ENCODE assay signal across 7 mouse cellular contexts in the genomic region with DNA sequence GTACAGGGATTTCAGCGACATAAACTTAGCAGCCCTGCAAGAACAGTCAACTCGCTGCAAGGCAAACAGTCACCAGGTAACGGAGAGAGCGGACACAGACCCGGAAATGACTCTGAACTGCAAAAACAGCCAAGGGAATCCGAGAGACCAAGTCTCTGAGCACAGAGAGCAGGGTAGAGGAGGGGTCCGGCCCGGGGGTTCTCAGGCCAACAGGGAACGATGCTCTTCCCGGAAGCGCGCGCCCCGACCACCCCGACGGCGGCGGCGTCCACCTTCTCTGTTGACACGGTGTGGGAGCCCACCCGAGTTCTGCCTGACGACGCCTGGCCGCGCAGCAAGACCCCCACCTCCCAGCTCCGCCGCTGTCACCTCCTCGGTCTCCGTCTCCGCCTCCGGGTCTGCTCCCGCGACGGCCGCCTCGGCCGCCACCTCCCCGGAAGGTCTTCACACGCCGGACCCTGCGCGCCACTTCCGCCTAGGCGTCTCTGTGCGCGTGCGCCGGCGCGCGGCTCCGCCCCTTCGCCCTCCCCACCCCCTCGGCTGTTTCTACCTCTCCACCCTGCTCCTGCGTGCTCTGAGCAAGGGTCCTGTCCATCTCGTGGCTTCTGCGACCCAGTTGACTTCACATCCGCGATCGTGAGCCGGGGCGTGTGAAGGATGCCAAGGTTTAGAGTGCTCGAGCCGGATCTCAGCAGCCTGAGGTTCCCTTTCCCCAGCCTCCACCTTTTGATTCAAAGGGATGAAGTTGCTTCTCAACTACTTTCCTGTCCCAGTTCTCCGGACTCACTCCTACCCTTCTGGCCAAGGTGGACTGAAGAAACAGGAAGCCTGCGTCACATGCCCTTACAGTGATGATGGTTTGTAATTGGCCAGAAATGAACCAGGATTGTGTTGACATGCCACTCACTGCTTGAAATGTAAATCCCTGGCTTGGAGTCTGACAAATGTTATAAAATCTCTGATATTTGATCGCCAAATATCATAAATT. TPM values are rescaled to one million over a fixed set of nuclear protein-coding genes. Genes with fewer than 3 reads are reported as not detected.
DNase-seq lines count a peak whose midpoint lies in the region; ATAC-seq and TF ChIP-seq lines count a peak whose summit lies in the region.

A gene (minus strand): TSS at position 813 of the 988 bp plus-strand sequence.

- H3K4me3 ChIP-seq in intestine, postnatal 0 days (ENCODE audit: low read depth, low read length), result peak within 1 kb of the TSS; percentile 75
- H3K4me3 ChIP-seq in limb, embryonic 10.5 days, result peak within 1 kb of the TSS; percentile 90
- H3K4me3 ChIP-seq in midbrain, embryonic 13.5 days (replicated peaks), result peak within 1 kb of the TSS; percentile 86

- TF ChIP-seq CTCF in intestine, postnatal 0 days (IDR thresholded peaks at IDR 0.05; ENCODE audit: low read depth), result no peak

- ATAC-seq in intestine, postnatal 0 days, result peak; percentile 89
- ATAC-seq in midbrain, embryonic 13.5 days, result peak; percentile 99

- H3K4me1 ChIP-seq in intestine, postnatal 0 days (replicated peaks; ENCODE audit: control insufficient read depth, insufficient read depth, low read length), result peaks cover 3% of the 10 kb centered on the region; the same call in 1 of the 2 replicates
- peaks cover 17% of the 10 kb centered on the region for H3K4me1 ChIP-seq in limb, embryonic 10.5 days
- H3K4me1 ChIP-seq in midbrain, embryonic 13.5 days (replicated peaks), result peaks cover 21% of the 10 kb centered on the region

- H3K9ac ChIP-seq in intestine, postnatal 0 days (ENCODE audit: low read depth, low read length), result peak within 1 kb of the TSS; percentile 89
- peak within 1 kb of the TSS; percentile 77 for H3K9ac ChIP-seq in midbrain, embryonic 13.5 days (replicated peaks)

- no peaks in the 10 kb centered on the region for H3K36me3 ChIP-seq in intestine, postnatal 0 days (ENCODE audit: control insufficient read depth, insufficient read depth)
- H3K36me3 ChIP-seq in limb, embryonic 10.5 days, result peaks cover 4% of the 10 kb centered on the region
- H3K36me3 ChIP-seq in midbrain, embryonic 13.5 days, result peaks cover 5% of the 10 kb centered on the region; the same call in 1 of the 2 replicates

- peak within 1 kb of the TSS; percentile 82 for H3K4me2 ChIP-seq in intestine, postnatal 0 days (replicated peaks; ENCODE audit: low read depth)
- peak within 1 kb of the TSS; percentile 68 for H3K4me2 ChIP-seq in midbrain, embryonic 13.5 days (replicated peaks)

- 1% methylated on average over 62 of the region's 67 CpGs for WGBS in intestine, postnatal 0 days
- WGBS in limb, embryonic 10.5 days, result 1% methylated on average over 66 of the region's 67 CpGs
- WGBS in midbrain, embryonic 13.5 days, result 2% methylated on average over 66 of the region's 67 CpGs

- peak within 1 kb of the TSS; percentile 95 for H3K27ac ChIP-seq in intestine, postnatal 0 days (ENCODE audit: low read depth, low read length)
- peak within 1 kb of the TSS; percentile 87 for H3K27ac ChIP-seq in limb, embryonic 10.5 days
- peak within 1 kb of the TSS; percentile 59; the same call in 1 of the 2 replicates for H3K27ac ChIP-seq in midbrain, embryonic 13.5 days

- peak; percentile 66 for DNase-seq in adrenal gland, adult 8-10 months
- DNase-seq in embryo, embryonic 9.5 days (ENCODE audit: extremely low spot score), result peak; percentile 91
- DNase-seq in gonadal fat pad, adult 2 months (ENCODE audit: low read depth), result peak; percentile 41
- peak; percentile 90 for DNase-seq in limb, embryonic 10.5 days (ENCODE audit: low spot score)
- peak; percentile 70 for DNase-seq in spleen, adult 12 weeks (ENCODE audit: low spot score)

- no peaks in the 10 kb centered on the region for H3K27me3 ChIP-seq in intestine, postnatal 0 days (replicated peaks; ENCODE audit: control insufficient read depth, insufficient read depth, low read length)
- H3K27me3 ChIP-seq in limb, embryonic 10.5 days (ENCODE audit: low read depth, poor library complexity, severe bottlenecking), result no peaks in the 10 kb centered on the region
- H3K27me3 ChIP-seq in midbrain, embryonic 13.5 days, result no peaks in the 10 kb centered on the region

- H3K9me3 ChIP-seq in intestine, postnatal 0 days (ENCODE audit: control insufficient read depth), result no peaks in the 10 kb centered on the region
- no peaks in the 10 kb centered on the region for H3K9me3 ChIP-seq in limb, embryonic 10.5 days (replicated peaks)
- H3K9me3 ChIP-seq in midbrain, embryonic 13.5 days, result no peaks in the 10 kb centered on the region

RNA-seq across cellular contexts. Expression of the gene that starts here (rescaled TPM):
- total RNA-seq in adrenal gland, adult 8-10 months (2022), result 10 to 100 TPM; 19.5 to 30.8 (median 25.3) TPM
- 26.3 and 29.4 TPM in 2 replicates for polyA plus RNA-seq in gonadal fat pad, adult 2 months (2012; rRNA removed)
- polyA plus RNA-seq in intestine, postnatal 0 days (2015; fragmentation: Nextera tagmentation; extraction: Ambion mirVana), result 51.8 and 53.0 TPM in 2 replicates
- polyA plus RNA-seq in limb, embryonic 10.5 days (2016; fragmentation: Nextera tagmentation; extraction: Ambion mirVana), result 23.7 and 29.1 TPM in 2 replicates
- 31.8 and 32.1 TPM in 2 replicates for polyA plus RNA-seq in midbrain, embryonic 13.5 days (2015; fragmentation: Nextera tagmentation; extraction: Ambion mirVana)

Comparison
In these comparisons a context has a peak if more than half of its experiments do, and no peak if none do; other contexts are left out.
1. Peak in every context shown above with its lines: DNase-seq, ATAC-seq, H3K4me3 ChIP-seq and H3K27ac ChIP-seq.
2. DNase-seq: peak in every context shown above with its lines; median percentile 91 in embryo, embryonic 9.5 days; 90 in limb, embryonic 10.5 days; 70 in spleen, adult 12 weeks; 66 in adrenal gland, adult 8-10 months; 41 in gonadal fat pad, adult 2 months.